Mouse (Mus musculus): Measurements from ENCODE around the gene Inafm2.

- TF ChIP-seq POLR2A (IDR thresholded peaks at IDR 0.05; ENCODE audit: insufficient read depth, low read depth, low read length) (no peak), CTCF (IDR thresholded peaks at IDR 0.05; ENCODE audit: insufficient read depth, low read depth, low read length) (no peak)
Observed at GRCm38 (mm10) chr2:118741183-118741582, 4.4 kb upstream of the Inafm2 start.
